ENCODE assay signal across 24 mouse cellular contexts in genomic region chr6:97288047-97288855, GRCm38 (mm10). TPM values are rescaled to one million over a fixed set of nuclear protein-coding genes. Genes with fewer than 3 reads are reported as not detected.
DNase-seq lines count a peak whose midpoint lies in the region; ATAC-seq and TF ChIP-seq lines count a peak whose summit lies in the region.
"Had no signal": no experiment of that assay in that cellular context is flagged by ENCODE, and none has a peak within 500 bp of the region (broad histone marks: within the 10 kb centered on the region; RNA-seq: fewer than 3 reads in every experiment).

No protein-coding gene starts in this region.

- TF ChIP-seq EP300 in CH12.LX (IDR thresholded peaks at IDR 0.05; ENCODE audit: low read length), result no peak
- TF ChIP-seq EP300 in liver, postnatal 0 days (IDR thresholded peaks at IDR 0.05; ENCODE audit: low read depth), result no peak

- TF ChIP-seq POLR2A in liver, adult 2 months (IDR thresholded peaks at IDR 0.05; ENCODE audit: extremely low read depth, insufficient read depth, low read length), result no peak
- no peak for TF ChIP-seq POLR2A in CH12.LX (IDR thresholded peaks at IDR 0.05; ENCODE audit: low read depth, low read length)

- H3K4me3 ChIP-seq in liver, adult 2 months (ENCODE audit: insufficient read depth, low read depth, low read length), result no peak overlapping the region
- H3K4me3 ChIP-seq in liver, embryonic 11.5 days (ENCODE audit: low read depth, low read length), result no peak overlapping the region
- H3K4me3 ChIP-seq in CH12.LX (replicated peaks in 1 of 3; ENCODE audit: low read depth in 2 of 3, low read length in 2 of 3, poor library complexity in 1 of 3), result no peak overlapping the region
- no peak overlapping the region for H3K4me3 ChIP-seq in intestine, embryonic 14.5 days (ENCODE audit: low read depth, low read length)
- H3K4me3 ChIP-seq in liver, postnatal 0 days (ENCODE audit: low read depth, low read length), result no peak overlapping the region
- H3K4me3 ChIP-seq: forebrain, embryonic 15.5 days; hindbrain, embryonic 13.5 days; layer of hippocampus, adult 2 months; megakaryocyte, embryonic 14.5 days had no signal

- dilution Hi-C loops in CH12.LX (cut with MboI; ENCODE audit: extremely low pct_ligation_motif_present, extremely low pct_unique_long_range_greater_than_20kb, low sequenced_read_pairs), result no loop called here

- no peak for ATAC-seq in liver, embryonic 11.5 days (replicated peaks; ENCODE audit: low FRiP score)
- ATAC-seq in intestine, embryonic 14.5 days (replicated peaks; ENCODE audit: low FRiP score, low TSS enrichment, low read depth), result peak; percentile 45
- no peak for ATAC-seq in liver, postnatal 0 days
- no peak for ATAC-seq in megakaryocyte-erythroid progenitor cell, adult 5-6 weeks (replicated peaks; ENCODE audit: low FRiP score, low TSS enrichment, poor library complexity, severe bottlenecking)
- ATAC-seq: forebrain, embryonic 15.5 days; inflammation-experienced regulatory T-cells, adult 6 months; midbrain, embryonic 16.5 days; Patski had no signal

- H3K79me2 ChIP-seq in liver, adult 2 months (ENCODE audit: control insufficient read depth, insufficient read depth, low read length), result no peaks in the 10 kb centered on the region; the same call in 1 of the 2 replicates
- H3K79me2 ChIP-seq in CH12.LX (replicated peaks; ENCODE audit: control insufficient read depth, extremely low read depth, insufficient read depth, poor library complexity, severe bottlenecking), result no peaks in the 10 kb centered on the region

- H3K9ac ChIP-seq in liver, adult 2 months (ENCODE audit: low read depth, low read length), result no peak overlapping the region
- H3K9ac ChIP-seq in liver, embryonic 11.5 days (ENCODE audit: low read depth, low read length), result no peak overlapping the region
- no peak overlapping the region for H3K9ac ChIP-seq in CH12.LX (ENCODE audit: insufficient read depth, low read depth)
- H3K9ac ChIP-seq in intestine, embryonic 14.5 days (ENCODE audit: low read length), result no peak overlapping the region
- H3K9ac ChIP-seq in liver, postnatal 0 days (replicated peaks), result no peak overlapping the region
- H3K9ac ChIP-seq: forebrain, embryonic 15.5 days; hindbrain, embryonic 13.5 days had no signal

- 58% methylated on average over 19 of the region's 19 CpGs for WGBS in liver, adult 2 months
- 83% methylated on average over 19 of the region's 19 CpGs for WGBS in liver, embryonic 11.5 days
- 60% methylated on average over 19 of the region's 19 CpGs for WGBS in intestine, embryonic 14.5 days
- 73% methylated on average over 19 of the region's 19 CpGs for WGBS in liver, postnatal 0 days (ENCODE audit: insufficient replicate concordance)

- H3K4me1 ChIP-seq in liver, adult 2 months (ENCODE audit: control insufficient read depth, insufficient read depth, low read length), result peaks cover 38% of the 10 kb centered on the region
- H3K4me1 ChIP-seq in liver, embryonic 11.5 days (replicated peaks; ENCODE audit: control insufficient read depth, insufficient read depth, low read length), result peaks cover 14% of the 10 kb centered on the region; the same call in 1 of the 2 replicates
- peaks cover 7 to 32% of the 10 kb centered on the region in 2 experiments for H3K4me1 ChIP-seq in CH12.LX (ENCODE audit: control insufficient read depth in 1 of 2, insufficient read depth in 2 of 2)
- H3K4me1 ChIP-seq in intestine, embryonic 14.5 days (replicated peaks; ENCODE audit: control insufficient read depth, insufficient read depth, low read length), result 0 out of 2 replicates have a peak, but pooled peaks cover 13% of the 10 kb centered on the region
- H3K4me1 ChIP-seq in liver, postnatal 0 days (ENCODE audit: insufficient read depth), result peaks cover 18% of the 10 kb centered on the region
- H3K4me1 ChIP-seq: hindbrain, embryonic 13.5 days had no signal

- H3K36me3 ChIP-seq in liver, adult 2 months (ENCODE audit: control insufficient read depth, insufficient read depth, low read length), result peaks cover 44% of the 10 kb centered on the region
- H3K36me3 ChIP-seq in liver, embryonic 11.5 days (ENCODE audit: control insufficient read depth, insufficient read depth, low read length), result peaks cover 6% of the 10 kb centered on the region; the same call in 1 of the 2 replicates
- no peaks in the 10 kb centered on the region for H3K36me3 ChIP-seq in CH12.LX (replicated peaks in 1 of 2; ENCODE audit: control insufficient read depth in 1 of 2, insufficient read depth in 1 of 2, low read length in 1 of 2)
- peaks cover 19% of the 10 kb centered on the region; the same call in 1 of the 2 replicates for H3K36me3 ChIP-seq in intestine, embryonic 14.5 days (ENCODE audit: control insufficient read depth, insufficient read depth, low read length)
- H3K36me3 ChIP-seq in liver, postnatal 0 days (replicated peaks; ENCODE audit: insufficient read depth, low read length), result peaks cover 20% of the 10 kb centered on the region

- H3K4me2 ChIP-seq in liver, embryonic 11.5 days, result no peak overlapping the region
- H3K4me2 ChIP-seq in CH12.LX (ENCODE audit: insufficient read depth, low read depth, poor library complexity, severe bottlenecking), result no peak overlapping the region
- H3K4me2 ChIP-seq in intestine, embryonic 14.5 days (ENCODE audit: low read length), result no peak overlapping the region
- no peak overlapping the region for H3K4me2 ChIP-seq in liver, postnatal 0 days (ENCODE audit: low read depth, low read length)
- H3K4me2 ChIP-seq: forebrain, embryonic 15.5 days; hindbrain, embryonic 13.5 days had no signal

- no peaks in the 10 kb centered on the region for H3K27me3 ChIP-seq in liver, adult 2 months (ENCODE audit: control insufficient read depth, insufficient read depth, low read length)
- H3K27me3 ChIP-seq in liver, embryonic 11.5 days (replicated peaks; ENCODE audit: control insufficient read depth, insufficient read depth, low read length), result no peaks in the 10 kb centered on the region
- H3K27me3 ChIP-seq in CH12.LX (replicated peaks), result no peaks in the 10 kb centered on the region
- H3K27me3 ChIP-seq in intestine, embryonic 14.5 days (replicated peaks; ENCODE audit: control insufficient read depth, insufficient read depth, low read length), result no peaks in the 10 kb centered on the region
- no peaks in the 10 kb centered on the region for H3K27me3 ChIP-seq in liver, postnatal 0 days (ENCODE audit: insufficient read depth, low read length)
- H3K27me3 ChIP-seq: forebrain, embryonic 15.5 days; hindbrain, embryonic 13.5 days; megakaryocyte, embryonic 14.5 days; Patski had no signal

- no peaks in the 10 kb centered on the region for H3K9me3 ChIP-seq in liver, embryonic 11.5 days (ENCODE audit: control insufficient read depth, low read length)
- no peaks in the 10 kb centered on the region for H3K9me3 ChIP-seq in CH12.LX (replicated peaks; ENCODE audit: low read length)
- H3K9me3 ChIP-seq in intestine, embryonic 14.5 days (ENCODE audit: control insufficient read depth, low read length), result no peaks in the 10 kb centered on the region
- no peaks in the 10 kb centered on the region for H3K9me3 ChIP-seq in liver, postnatal 0 days (ENCODE audit: low read length)
- H3K9me3 ChIP-seq: forebrain, embryonic 15.5 days; hindbrain, embryonic 13.5 days; megakaryocyte, embryonic 14.5 days had no signal

- peak overlapping the region; percentile 47 for H3K27ac ChIP-seq in liver, adult 2 months (replicated peaks; ENCODE audit: insufficient read depth, low read depth, low read length)
- H3K27ac ChIP-seq in liver, embryonic 11.5 days (ENCODE audit: low read depth, low read length), result no peak overlapping the region
- H3K27ac ChIP-seq in CH12.LX (ENCODE audit: insufficient read depth, low read depth), result no peak overlapping the region
- H3K27ac ChIP-seq in intestine, embryonic 14.5 days (ENCODE audit: low read depth), result peak overlapping the region; percentile 57; the same call in 1 of the 2 replicates
- peak overlapping the region; percentile 60 for H3K27ac ChIP-seq in liver, postnatal 0 days (ENCODE audit: low read depth)
- H3K27ac ChIP-seq: forebrain, embryonic 15.5 days; hindbrain, embryonic 13.5 days; layer of hippocampus, adult 2 months had no signal

- DNase-seq in liver, adult 2 months (ENCODE audit: extremely low read depth, low read depth, low spot score), result peak; percentile 81
- no peak for DNase-seq in liver, embryonic 11.5 days (ENCODE audit: low spot score)
- no peak for DNase-seq in CH12.LX (ENCODE audit: extremely low read depth)
- DNase-seq in intestine, embryonic 14.5 days (ENCODE audit: low spot score), result peak; percentile 67
- DNase-seq in liver, postnatal 0 days, result no peak
- DNase-seq in cerebellum, postnatal 14 days, result no peak
- DNase-seq: adrenal gland, adult 8-10 months; cerebellum, adult 9-11 months; gastrocnemius, postnatal 25 days; kidney, postnatal 10 days; layer of hippocampus, postnatal 36 days; left cerebral cortex, postnatal 4 days; lung, adult 2 months; right cerebral cortex, postnatal 14 days; thymus, postnatal 36 days had no signal

- TF ChIP-seq RAD21 in CH12.LX (IDR thresholded peaks at IDR 0.05; ENCODE audit: low read depth, low read length), result no peak

- TF ChIP-seq CTCF in liver, adult 2 months (IDR thresholded peaks at IDR 0.05; ENCODE audit: low read depth, low read length), result no peak
- TF ChIP-seq CTCF in CH12.LX (conservative IDR thresholded peaks at IDR 0.05 in 1 of 2, IDR thresholded peaks at IDR 0.05 in 1 of 2; ENCODE audit: low read depth in 2 of 2, low read length in 2 of 2), result no peak
- no peak for TF ChIP-seq CTCF in liver, postnatal 0 days (IDR thresholded peaks at IDR 0.05; ENCODE audit: low read depth)

- in situ Hi-C loops in CH12.LX (cut with MboI; ENCODE audit: low pct_ligation_motif_present, low pct_unique_long_range_greater_than_20kb, low sequenced_read_pairs), result no loop called here

TF ChIP-seq in CH12.LX, 34 proteins besides CTCF, POLR2A, EP300 and RAD21:
- peak; percentile 49 for TF ChIP-seq ZNF384 (IDR thresholded peaks at IDR 0.05; ENCODE audit: low read depth, low read length)
- no peak for TF ChIP-seq CHD2 (IDR thresholded peaks at IDR 0.05; ENCODE audit: low read length)
- TF ChIP-seq SIN3A (IDR thresholded peaks at IDR 0.05; ENCODE audit: low read length), result no peak

RNA-seq across cellular contexts. Expression of gene Lmod3, which starts 35.7 kb away (rescaled TPM):
- 0.27 and 0.28 TPM in 2 replicates for total RNA-seq in liver, adult 2 months (2014; rRNA removed)
- 0.04 and 0.07 TPM in 2 replicates for polyA plus RNA-seq in liver, adult 2 months (2012; rRNA removed)
- 0.08 TPM in 1 of 2 replicates, not detected in the other for polyA plus RNA-seq in liver, embryonic 11.5 days (2014; fragmentation: Nextera tagmentation; extraction: Ambion mirVana)
- total RNA-seq in CH12.LX (2012; rRNA removed) (not detected in 2 replicates), CH12.LX (2014; rRNA removed) (not detected in 2 replicates)
- not detected in 2 replicates for polyA plus RNA-seq in CH12.LX (2012; ENCODE audit: insufficient read length, low read depth)
- polyA plus RNA-seq in intestine, embryonic 14.5 days (2014; fragmentation: Nextera tagmentation; extraction: Ambion mirVana), result 0.11 TPM in 1 of 2 replicates, not detected in the other
- polyA plus RNA-seq in liver, postnatal 0 days (2015; fragmentation: Nextera tagmentation; extraction: Ambion mirVana), result 0.11 and 0.77 TPM in 2 replicates
- not detected in 2 replicates for total RNA-seq in megakaryocyte-erythroid progenitor cell, adult 5-6 weeks (2014; fragmentation: Nextera tagmentation)
- not detected in 2 replicates for total RNA-seq in megakaryocyte-erythroid progenitor cell, adult 5-6 weeks (2017)
- total RNA-seq: layer of hippocampus, adult 2 months; layer of hippocampus, postnatal 36 days; neutrophil, adult 5-6 weeks had no signal
- polyA plus RNA-seq: midbrain, embryonic 16.5 days; Patski had no signal

Comparison
In these comparisons a context has a peak if more than half of its experiments do, and no peak if none do; other contexts are left out.
1. DNase-seq: peak in liver, adult 2 months (single experiment) and intestine, embryonic 14.5 days (single experiment); none in liver, embryonic 11.5 days (single experiment), CH12.LX (single experiment), liver, postnatal 0 days (single experiment) and cerebellum, postnatal 14 days (0 of 2).
2. H3K27ac ChIP-seq: peak in liver, adult 2 months (single experiment), intestine, embryonic 14.5 days (single experiment) and liver, postnatal 0 days (single experiment); none in liver, embryonic 11.5 days (single experiment) and CH12.LX (single experiment).